Mouse (Mus musculus): ENCODE results near the gene Tyk2. TPM values are rescaled to one million over a fixed set of nuclear protein-coding genes. Genes with fewer than 3 reads are reported as not detected.

Gene Tyk2
- polyA plus RNA-seq, 1 experiment from 2014 or later, result 9.5 TPM

DNA sequence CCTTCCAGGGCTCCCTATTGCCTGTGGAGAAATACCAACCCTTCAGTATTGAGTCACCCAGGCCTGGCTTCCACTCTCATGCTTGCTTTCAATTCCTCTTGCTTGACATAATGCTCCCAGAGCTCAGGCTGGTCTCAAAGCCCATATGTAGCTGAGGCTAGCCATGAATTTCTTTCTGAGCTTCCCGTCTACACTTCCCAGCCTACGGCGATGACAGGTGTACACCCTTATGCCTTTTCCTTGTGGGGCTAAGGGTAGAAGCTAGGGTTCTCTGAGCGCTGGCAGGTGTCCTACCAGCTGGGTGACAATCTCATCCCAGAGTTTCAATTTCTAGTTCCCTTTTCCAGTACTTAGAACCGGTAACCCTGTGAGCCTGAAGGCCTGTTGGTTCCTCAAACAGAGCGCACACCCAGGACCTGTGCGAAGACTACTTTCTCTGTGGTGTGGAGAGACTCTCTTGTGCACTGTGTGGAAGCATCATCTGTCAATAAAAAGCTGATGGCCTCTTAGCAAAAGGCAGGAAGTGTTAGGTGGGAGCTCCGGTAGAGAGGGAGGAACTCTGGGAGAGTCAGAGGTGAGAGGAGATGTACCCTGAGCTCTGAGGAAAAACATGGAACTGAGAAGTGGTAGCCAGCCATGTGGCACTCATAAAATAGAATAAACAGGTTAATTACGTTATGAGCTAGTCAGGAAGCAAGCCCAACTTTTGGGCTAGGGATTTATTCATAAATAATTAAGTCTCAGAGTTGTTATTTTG, 5.4 kb downstream of the Tyk2 start:
- ATAC-seq, result no peak
- H3K4me1 ChIP-seq (ENCODE audit: control insufficient read depth, insufficient read depth, low read depth, low read length), result peaks cover 6% of the 10 kb centered on the region
- peaks cover 29% of the 10 kb centered on the region for H3K36me3 ChIP-seq (ENCODE audit: control insufficient read depth, insufficient read depth, low read length)
- no peaks in the 10 kb centered on the region for H3K9me3 ChIP-seq (ENCODE audit: control insufficient read depth, low read length)
- no peak overlapping the region for H3K9ac ChIP-seq (ENCODE audit: low read depth, low read length)
- no peak overlapping the region for H3K4me2 ChIP-seq (ENCODE audit: low read length)
- no peaks in the 10 kb centered on the region for H3K27me3 ChIP-seq (replicated peaks; ENCODE audit: control insufficient read depth, insufficient read depth, low read length)
- no peak overlapping the region for H3K27ac ChIP-seq (ENCODE audit: low read depth, low read length)
- no peak overlapping the region for H3K4me3 ChIP-seq (ENCODE audit: low read length)
- 94% methylated on average over 9 of the region's 9 CpGs for WGBS

DNA sequence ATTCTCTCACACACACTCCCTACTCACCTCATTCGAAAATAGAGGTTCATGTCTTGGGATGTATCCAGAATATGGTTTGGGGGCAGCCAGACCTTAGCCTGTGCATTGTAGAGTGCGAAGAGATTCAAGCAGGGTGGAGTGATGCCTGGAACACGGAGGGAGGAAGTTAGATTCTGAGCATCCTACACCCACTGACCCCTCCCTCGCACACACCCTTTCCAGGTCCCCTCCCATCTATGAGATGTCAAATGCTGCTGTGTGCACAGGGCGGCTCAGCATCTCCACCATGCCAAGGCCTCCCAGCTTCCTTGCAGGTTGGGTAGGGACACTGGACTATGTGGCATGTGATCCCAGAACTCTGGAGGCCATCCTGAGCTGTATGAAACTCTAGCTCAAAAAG, 6.2 kb downstream of the Tyk2 start:
- Histone ChIP-seq H3K4me3 (ENCODE audit: low read length) (no peak overlapping the region), H3K27me3 (replicated peaks; ENCODE audit: control insufficient read depth, insufficient read depth, low read length) (no peaks in the 10 kb centered on the region), H3K27ac (ENCODE audit: low read depth, low read length) (no peak overlapping the region), H3K4me2 (ENCODE audit: low read length) (no peak overlapping the region), H3K9me3 (ENCODE audit: control insufficient read depth, low read length) (no peaks in the 10 kb centered on the region), H3K4me1 (ENCODE audit: control insufficient read depth, insufficient read depth, low read depth, low read length) (no peaks in the 10 kb centered on the region), H3K9ac (ENCODE audit: low read depth, low read length) (no peak overlapping the region), H3K36me3 (ENCODE audit: control insufficient read depth, insufficient read depth, low read length) (peaks cover 29% of the 10 kb centered on the region)
- ATAC-seq, result no peak
- WGBS, result 87% methylated on average over 5 of the region's 5 CpGs

DNA sequence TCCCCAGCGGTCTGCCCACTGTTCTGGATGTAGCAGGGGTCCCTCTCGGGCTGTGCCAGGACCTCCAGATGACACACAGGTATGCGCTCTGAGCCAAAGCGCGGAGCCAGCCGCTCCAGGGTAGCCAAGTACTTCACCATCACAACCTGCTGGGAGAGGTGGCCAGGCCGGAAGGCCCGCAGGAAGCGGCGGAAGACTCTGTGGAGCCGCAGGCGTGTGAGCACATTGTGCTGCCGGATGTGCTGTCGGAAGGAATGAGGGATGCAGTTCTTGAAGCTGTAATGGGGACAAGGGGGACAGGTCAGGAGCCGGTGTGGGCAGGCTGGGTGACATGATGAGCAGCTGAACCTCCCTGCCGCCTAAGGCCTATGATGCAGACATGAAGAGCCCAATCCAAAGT, 9.6 kb downstream of the Tyk2 start:
- Histone ChIP-seq H3K27ac (ENCODE audit: low read depth, low read length) (no peak overlapping the region), H3K4me3 (ENCODE audit: low read length) (no peak overlapping the region), H3K9me3 (ENCODE audit: control insufficient read depth, low read length) (no peaks in the 10 kb centered on the region), H3K36me3 (ENCODE audit: control insufficient read depth, insufficient read depth, low read length) (peaks cover 20% of the 10 kb centered on the region; the same call in 1 of the 2 replicates), H3K27me3 (replicated peaks; ENCODE audit: control insufficient read depth, insufficient read depth, low read length) (no peaks in the 10 kb centered on the region), H3K4me2 (ENCODE audit: low read length) (no peak overlapping the region), H3K9ac (ENCODE audit: low read depth, low read length) (no peak overlapping the region), H3K4me1 (ENCODE audit: control insufficient read depth, insufficient read depth, low read depth, low read length) (no peaks in the 10 kb centered on the region)
- WGBS, result 90% methylated on average over 16 of the region's 16 CpGs
- no peak for ATAC-seq

- H3K27me3 ChIP-seq (replicated peaks; ENCODE audit: control insufficient read depth, insufficient read depth, low read length), result no peaks in the 10 kb centered on the region
- H3K4me3 ChIP-seq (ENCODE audit: low read length), result no peak overlapping the region
- ATAC-seq, result no peak
- 71% methylated on average over 6 of the region's 6 CpGs for WGBS
- no peak overlapping the region for H3K27ac ChIP-seq (ENCODE audit: low read depth, low read length)
- peaks cover 4% of the 10 kb centered on the region; the same call in 1 of the 2 replicates for H3K36me3 ChIP-seq (ENCODE audit: control insufficient read depth, insufficient read depth, low read length)
- H3K4me1 ChIP-seq (ENCODE audit: control insufficient read depth, insufficient read depth, low read depth, low read length), result no peaks in the 10 kb centered on the region
- no peaks in the 10 kb centered on the region for H3K9me3 ChIP-seq (ENCODE audit: control insufficient read depth, low read length)
- no peak overlapping the region for H3K4me2 ChIP-seq (ENCODE audit: low read length)
- H3K9ac ChIP-seq (ENCODE audit: low read depth, low read length), result no peak overlapping the region
These were observed 14.0 kb downstream of the Tyk2 start for GRCm38 (mm10) chr9:21117073-21117472.

- H3K9me3 ChIP-seq (ENCODE audit: control insufficient read depth, low read length), result no peaks in the 10 kb centered on the region
- 85% methylated on average over 8 of the region's 8 CpGs for WGBS
- no peak overlapping the region for H3K27ac ChIP-seq (ENCODE audit: low read depth, low read length)
- H3K4me2 ChIP-seq (ENCODE audit: low read length), result no peak overlapping the region
- ATAC-seq, result no peak
- H3K4me1 ChIP-seq (ENCODE audit: control insufficient read depth, insufficient read depth, low read depth, low read length), result no peaks in the 10 kb centered on the region
- H3K27me3 ChIP-seq (replicated peaks; ENCODE audit: control insufficient read depth, insufficient read depth, low read length), result no peaks in the 10 kb centered on the region
- H3K4me3 ChIP-seq (ENCODE audit: low read length), result no peak overlapping the region
- H3K9ac ChIP-seq (ENCODE audit: low read depth, low read length), result no peak overlapping the region
- H3K36me3 ChIP-seq (ENCODE audit: control insufficient read depth, insufficient read depth, low read length), result no peaks in the 10 kb centered on the region; the same call in 1 of the 2 replicates
These were observed 15.9 kb downstream of the Tyk2 start for GRCm38 (mm10) chr9:21115105-21115504.

DNA sequence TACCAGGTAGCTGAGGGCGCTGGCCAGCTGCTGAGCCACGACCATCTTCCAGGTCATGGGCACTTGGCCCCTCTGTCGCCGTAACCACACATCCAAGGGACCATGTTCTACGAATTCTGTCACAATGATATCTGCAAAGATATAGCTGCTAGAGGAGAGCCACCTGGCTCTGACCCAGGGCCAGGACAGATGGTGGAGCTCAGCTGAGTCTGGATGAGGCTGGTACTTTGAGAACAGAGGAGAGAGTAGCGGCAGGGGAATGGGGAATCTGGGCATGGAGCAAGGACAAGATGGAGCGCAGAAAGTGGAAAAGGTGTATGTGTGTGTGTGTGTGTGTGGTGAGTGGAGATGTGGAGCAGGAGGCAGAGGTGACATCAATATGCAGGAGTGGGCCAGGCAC, 16.9 kb downstream of the Tyk2 start:
- Histone ChIP-seq H3K36me3 (ENCODE audit: control insufficient read depth, insufficient read depth, low read length) (no peaks in the 10 kb centered on the region; the same call in 1 of the 2 replicates), H3K4me1 (ENCODE audit: control insufficient read depth, insufficient read depth, low read depth, low read length) (no peaks in the 10 kb centered on the region)
- no peak for ATAC-seq

DNA sequence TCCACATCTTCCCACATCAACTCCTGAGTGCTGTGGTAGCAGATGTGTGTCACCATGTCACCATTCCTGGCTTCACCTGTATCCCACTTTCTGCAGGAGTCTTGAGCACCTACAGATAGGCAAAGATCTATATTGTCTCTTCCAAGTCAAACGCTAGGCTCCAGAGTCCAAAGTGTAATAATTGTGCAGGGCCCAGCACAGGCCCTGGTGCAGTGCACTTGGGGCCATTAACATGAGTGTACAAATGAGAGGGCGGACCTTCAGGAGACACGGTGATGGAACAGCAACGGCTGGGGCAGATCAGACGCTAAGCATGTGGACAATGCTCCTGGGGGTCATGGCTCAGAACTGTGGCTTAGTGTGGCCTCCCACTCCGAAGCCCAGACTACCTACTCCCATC, 17.3 kb downstream of the Tyk2 start:
- no peak overlapping the region for H3K27ac ChIP-seq (ENCODE audit: low read depth, low read length)
- H3K4me1 ChIP-seq (ENCODE audit: control insufficient read depth, insufficient read depth, low read depth, low read length), result no peaks in the 10 kb centered on the region
- no peaks in the 10 kb centered on the region for H3K27me3 ChIP-seq (replicated peaks; ENCODE audit: control insufficient read depth, insufficient read depth, low read length)
- peaks cover 3% of the 10 kb centered on the region; the same call in 1 of the 2 replicates for H3K36me3 ChIP-seq (ENCODE audit: control insufficient read depth, insufficient read depth, low read length)
- H3K4me2 ChIP-seq (ENCODE audit: low read length), result no peak overlapping the region
- no peaks in the 10 kb centered on the region for H3K9me3 ChIP-seq (ENCODE audit: control insufficient read depth, low read length)
- no peak overlapping the region for H3K4me3 ChIP-seq (ENCODE audit: low read length)
- H3K9ac ChIP-seq (ENCODE audit: low read depth, low read length), result no peak overlapping the region
- WGBS, result 89% methylated on average over 6 of the region's 6 CpGs
- no peak for ATAC-seq

More for the DNA sequence above, 16.9 kb downstream of the Tyk2 start:
- H3K27ac ChIP-seq (ENCODE audit: low read depth, low read length), result no peak overlapping the region
- no peaks in the 10 kb centered on the region for H3K27me3 ChIP-seq (replicated peaks; ENCODE audit: control insufficient read depth, insufficient read depth, low read length)
- WGBS, result 92% methylated on average over 7 of the region's 7 CpGs
- no peak overlapping the region for H3K9ac ChIP-seq (ENCODE audit: low read depth, low read length)
- H3K4me2 ChIP-seq (ENCODE audit: low read length), result no peak overlapping the region
- H3K4me3 ChIP-seq (ENCODE audit: low read length), result no peak overlapping the region
- no peaks in the 10 kb centered on the region for H3K9me3 ChIP-seq (ENCODE audit: control insufficient read depth, low read length)

DNA sequence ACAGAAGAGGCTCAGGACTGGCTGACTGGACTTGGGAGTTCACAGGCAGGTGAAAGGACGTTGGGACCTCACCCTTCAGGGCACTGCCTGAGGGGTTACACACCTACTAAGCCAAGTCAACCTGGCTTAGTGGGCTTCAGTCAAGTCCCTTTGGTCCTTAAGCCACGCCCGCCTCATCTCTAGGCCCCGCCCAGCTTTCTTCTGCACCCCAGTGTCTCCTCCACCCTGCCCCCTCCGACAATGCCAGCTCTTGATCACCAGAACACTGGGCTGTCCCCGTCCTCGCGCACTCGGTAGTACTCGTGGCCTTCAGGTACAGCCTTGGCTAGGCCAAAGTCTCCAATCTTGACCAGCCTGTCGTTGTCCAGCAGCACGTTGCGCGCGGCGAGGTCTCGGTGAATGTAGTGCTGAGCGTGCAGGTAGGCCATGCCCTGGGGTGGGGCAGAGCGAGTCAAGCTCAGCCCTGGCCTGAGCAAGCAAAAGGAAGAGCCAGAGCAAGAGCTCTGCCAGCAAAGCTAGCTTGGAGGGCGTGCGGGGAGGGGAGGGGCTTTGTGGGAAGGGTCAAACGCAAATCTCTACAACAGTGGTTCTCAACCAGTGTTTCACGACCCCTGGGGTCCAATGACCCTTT, 23.3 kb downstream of the Tyk2 start:
- Histone ChIP-seq H3K9me3 (ENCODE audit: control insufficient read depth, low read length) (no peaks in the 10 kb centered on the region), H3K4me3 (ENCODE audit: low read length) (no peak overlapping the region), H3K9ac (ENCODE audit: low read depth, low read length) (no peak overlapping the region), H3K27ac (ENCODE audit: low read depth, low read length) (no peak overlapping the region), H3K4me2 (ENCODE audit: low read length) (no peak overlapping the region), H3K36me3 (ENCODE audit: control insufficient read depth, insufficient read depth, low read length) (peaks cover 7% of the 10 kb centered on the region; the same call in 1 of the 2 replicates), H3K27me3 (replicated peaks; ENCODE audit: control insufficient read depth, insufficient read depth, low read length) (no peaks in the 10 kb centered on the region), H3K4me1 (ENCODE audit: control insufficient read depth, insufficient read depth, low read depth, low read length) (no peaks in the 10 kb centered on the region)
- no peak for ATAC-seq
- WGBS, result 46% methylated on average over 23 of the region's 23 CpGs

DNA sequence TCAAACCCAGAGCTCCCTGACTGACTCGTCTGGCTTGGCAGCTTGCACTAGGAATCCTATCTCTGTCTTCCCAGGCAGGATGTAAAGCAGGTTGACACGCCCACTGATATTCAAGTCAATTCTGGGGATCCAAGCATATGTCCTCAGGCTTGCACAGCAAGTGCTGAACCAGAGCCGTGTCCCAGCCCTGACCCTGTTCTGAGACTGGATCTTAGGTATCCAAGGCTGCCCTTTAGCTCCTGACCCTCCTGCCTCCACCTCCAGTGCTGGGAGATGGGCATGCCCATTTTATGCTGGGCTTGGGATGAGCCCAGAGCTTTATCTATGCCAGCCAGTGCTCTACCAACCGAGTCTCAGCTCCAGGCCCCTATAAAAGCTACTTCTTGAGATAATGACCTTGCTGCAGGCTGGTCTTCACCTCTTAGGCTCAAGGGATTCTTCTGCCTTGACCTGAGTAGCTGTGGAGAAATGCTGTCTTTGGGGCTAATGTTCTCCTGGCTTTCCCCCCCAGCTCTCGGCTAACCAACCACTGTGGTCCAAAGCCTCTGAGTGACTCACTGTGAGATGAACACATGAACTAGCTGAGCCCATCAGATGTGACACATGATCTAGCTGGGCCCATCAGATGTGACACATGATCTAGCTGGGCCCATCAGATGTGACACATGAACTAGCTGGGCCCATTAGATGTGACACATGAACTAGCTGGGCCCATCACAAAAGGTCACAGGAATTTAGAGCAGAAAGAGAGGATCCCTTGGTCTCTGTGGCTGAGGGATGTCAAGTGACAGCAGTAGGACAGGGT, 25.1 kb downstream of the Tyk2 start:
- WGBS, result 84% methylated on average over 5 of the region's 5 CpGs
- Histone ChIP-seq H3K27ac (ENCODE audit: low read depth, low read length) (no peak overlapping the region), H3K36me3 (ENCODE audit: control insufficient read depth, insufficient read depth, low read length) (peaks cover 7% of the 10 kb centered on the region; the same call in 1 of the 2 replicates)

More for the DNA sequence above, 25.1 kb downstream of the Tyk2 start:
- Histone ChIP-seq H3K9ac (ENCODE audit: low read depth, low read length) (no peak overlapping the region), H3K4me3 (ENCODE audit: low read length) (no peak overlapping the region), H3K9me3 (ENCODE audit: control insufficient read depth, low read length) (no peaks in the 10 kb centered on the region), H3K27me3 (replicated peaks; ENCODE audit: control insufficient read depth, insufficient read depth, low read length) (no peaks in the 10 kb centered on the region), H3K4me2 (ENCODE audit: low read length) (no peak overlapping the region), H3K4me1 (ENCODE audit: control insufficient read depth, insufficient read depth, low read depth, low read length) (no peaks in the 10 kb centered on the region)
- no peak for ATAC-seq
